Mouse (Mus musculus) CH12.LX (cell line): ENCODE results near the gene Art3.

Source experiments
- CTCF ChIP-seq, 2 experiments: IDR thresholded peaks in 1 of 2; conservative IDR thresholded peaks in 1 of 2; 2 replicates each; pipeline ENCODE4 v1.5.1; 2011 to 2012; ENCODE audit warnings: low read depth in 2 of 2, low read length in 2 of 2, improper control_type of control experiment in 1 of 2, inconsistent platforms in 1 of 2, mild to moderate bottlenecking in 1 of 2, moderate library complexity in 1 of 2
- HCFC1 ChIP-seq: IDR thresholded peaks from 2 replicates; pipeline ENCODE4 v1.6.1; 2012; ENCODE audit warnings: low read depth, mild to moderate bottlenecking, inconsistent platforms, low read length, improper control_type of control experiment
- MAFK ChIP-seq: IDR thresholded peaks from 2 replicates; pipeline ENCODE4 v1.6.1; 2011; ENCODE audit warnings: low read length, improper control_type of control experiment; ENCODE audit not compliant: insufficient replicate concordance
- MEF2A ChIP-seq: IDR thresholded peaks from 2 replicates; pipeline ENCODE4 v1.6.1; 2014; ENCODE audit warnings: low read depth, mild to moderate bottlenecking, inconsistent platforms, low read length, improper control_type of control experiment, borderline replicate concordance
- POLR2AphosphoS2 ChIP-seq: IDR thresholded peaks from 2 replicates; pipeline ENCODE4 v1.6.1; 2011; ENCODE audit warnings: low read depth, low read length, improper control_type of control experiment
- TBP ChIP-seq: conservative IDR thresholded peaks from 2 replicates; pipeline ENCODE4 v1.6.1; 2011; ENCODE audit warnings: low read depth, low read length, improper control_type of control experiment
- TCF12 ChIP-seq: IDR thresholded peaks from 2 replicates; pipeline ENCODE4 v1.6.1; 2014; ENCODE audit warnings: low read depth, mild to moderate bottlenecking, inconsistent platforms, low read length, improper control_type of control experiment
- USF2 ChIP-seq: conservative IDR thresholded peaks from 2 replicates; pipeline ENCODE4 v1.6.1; 2011; ENCODE audit warnings: low read depth, low read length, improper control_type of control experiment
- ZC3H11A ChIP-seq: IDR thresholded peaks from 2 replicates; pipeline ENCODE4 v1.6.1; 2012; ENCODE audit warnings: low read depth, mild to moderate bottlenecking, inconsistent platforms, low read length, improper control_type of control experiment
- ZMIZ1 ChIP-seq: IDR thresholded peaks from 2 replicates; pipeline ENCODE4 v1.6.1; 2012; ENCODE audit warnings: low read depth, mild to moderate bottlenecking, inconsistent platforms, low read length, improper control_type of control experiment
- ZNF384 ChIP-seq: IDR thresholded peaks from 2 replicates; pipeline ENCODE4 v1.6.1; 2012; ENCODE audit warnings: low read depth, low read length, improper control_type of control experiment, inconsistent platforms

- TF ChIP-seq CTCF (conservative IDR thresholded peaks at IDR 0.05 in 1 of 2, IDR thresholded peaks at IDR 0.05 in 1 of 2; ENCODE audit: low read depth in 2 of 2, low read length in 2 of 2) (no peak), TBP (no peak), MAFK (no peak), ZC3H11A (no peak), MEF2A (no peak), POLR2AphosphoS2 (no peak), TCF12 (no peak), ZNF384 (no peak), HCFC1 (no peak), ZMIZ1 (no peak), USF2 (no peak)
These were observed 103.0 kb downstream of the Art3 start for GRCm38 (mm10) chr5:92434571-92434985.
